Mouse (Mus musculus) small intestine, adult 2 months (tissue): ENCODE data around the gene Umad1. TPM values are rescaled to one million over a fixed set of nuclear protein-coding genes. Genes with fewer than 3 reads are reported as not detected.
A peak's percentile ranks its signal among the peaks of the same experiment; 100 is the strongest.

Experiments
- H3K27ac ChIP-seq: fragments of 200-500 bp; 2 replicates; pipeline ENCODE4 v1.5.1; 2012; ENCODE audit warnings: low read depth, low read length, control low read depth, inconsistent platforms; ENCODE audit not compliant: insufficient read depth
- H3K27me3 ChIP-seq: fragments of 200-500 bp; 2 replicates; pipeline ENCODE4 v1.6.1; 2012; ENCODE audit warnings: mild to moderate bottlenecking, moderate library complexity, low read length, inconsistent platforms; ENCODE audit not compliant: control insufficient read depth, insufficient read depth
- H3K36me3 ChIP-seq: fragments of 200-500 bp; 2 replicates; pipeline ENCODE4 v1.6.1; 2012; ENCODE audit warnings: mild to moderate bottlenecking, low read length, control low read depth, inconsistent platforms; ENCODE audit not compliant: control insufficient read depth, insufficient read depth
- H3K4me1 ChIP-seq: fragments of 200-500 bp; 2 replicates; pipeline ENCODE4 v1.6.1; 2012; ENCODE audit warnings: low read length, inconsistent platforms, mixed read lengths; ENCODE audit not compliant: control insufficient read depth, insufficient read depth, insufficient read length
- H3K4me3 ChIP-seq: fragments of 200-500 bp; 2 replicates; pipeline ENCODE4 v1.5.1; 2012; ENCODE audit warnings: low read depth, mild to moderate bottlenecking, control low read depth, inconsistent platforms, low read length, moderate library complexity
- CTCF ChIP-seq: fragments of 200-500 bp; IDR thresholded peaks from 2 replicates; pipeline ENCODE4 v1.5.1; 2012; ENCODE audit warnings: low read depth, mild to moderate bottlenecking, control low read depth, inconsistent platforms, low read length, moderate library complexity, mixed read lengths; ENCODE audit not compliant: insufficient replicate concordance, insufficient read length; ENCODE audit errors: extremely low read depth
- POLR2A ChIP-seq: fragments of 200-500 bp; IDR thresholded peaks from 2 replicates; pipeline ENCODE4 v1.6.1; 2012; ENCODE audit warnings: low read depth, mild to moderate bottlenecking, control low read depth, inconsistent platforms, low read length, moderate library complexity
- WGBS: fragments of 180-500 bp; shearing (Covaris S2); methylation state at CpG from one replicate; pipeline ENCODE4 v1.1.7; 2018; 5-methylcytosine and 5-hydroxymethylcytosine counted together
- polyA plus RNA-seq: library from polyadenylated mRNA; depleted of rRNA; stranded (reverse); fragments of >200 nt; gene quantifications from 2 replicates; pipeline ENCODE4 v1.2.3, GENCODE M21; 2012

Gene Umad1
- polyA plus RNA-seq, 1 experiment: 9.0 TPM

GRCm38 (mm10) chr6:8274387-8275054, 15.4 kb downstream of the Umad1 start:
- Histone ChIP-seq H3K27ac (no peak overlapping the region), H3K4me1 (peaks cover 4% of the 10 kb centered on the region), H3K27me3 (no peaks in the 10 kb centered on the region), H3K36me3 (peaks cover 3% of the 10 kb centered on the region; the same call in 1 of the 2 replicates), H3K4me3 (no peak overlapping the region)
- TF ChIP-seq CTCF: peak; percentile 72; the same call in 1 of the 2 replicates
- TF ChIP-seq POLR2A: no peak
- WGBS: 29% methylated on average over 6 of the region's 6 CpGs

- Histone ChIP-seq H3K27me3 (no peaks in the 10 kb centered on the region), H3K27ac (no peak overlapping the region), H3K36me3 (peaks cover 3% of the 10 kb centered on the region; the same call in 1 of the 2 replicates), H3K4me1 (peaks cover 4% of the 10 kb centered on the region), H3K4me3 (no peak overlapping the region)
- TF ChIP-seq POLR2A (no peak), CTCF (no peak)
- WGBS: 11% methylated on average over 1 of the region's 1 CpGs
These were observed 16.0 kb downstream of the Umad1 start for GRCm38 (mm10) chr6:8275098-8275497.

GRCm38 (mm10) chr6:8276431-8276830, 17.3 kb downstream of the Umad1 start:
- H3K27ac ChIP-seq: no peak overlapping the region
- H3K27me3 ChIP-seq: no peaks in the 10 kb centered on the region
- no peak overlapping the region for H3K4me3 ChIP-seq
- peaks cover 3% of the 10 kb centered on the region; the same call in 1 of the 2 replicates for H3K36me3 ChIP-seq
- no peak for TF ChIP-seq POLR2A
- H3K4me1 ChIP-seq: peaks cover 2% of the 10 kb centered on the region
- WGBS: 42% methylated on average over 4 of the region's 4 CpGs

- no peak overlapping the region for H3K4me3 ChIP-seq
- WGBS: 85% methylated on average over 5 of the region's 5 CpGs
- peaks cover 2% of the 10 kb centered on the region; the same call in 1 of the 2 replicates for H3K36me3 ChIP-seq
- H3K27ac ChIP-seq: no peak overlapping the region
- no peaks in the 10 kb centered on the region for H3K27me3 ChIP-seq
- H3K4me1 ChIP-seq: peaks cover 2% of the 10 kb centered on the region
- TF ChIP-seq POLR2A (no peak), CTCF (peak; percentile 51; the same call in 1 of the 2 replicates)
These were observed 19.4 kb downstream of the Umad1 start for GRCm38 (mm10) chr6:8278426-8279002.

- WGBS: 60% methylated on average over 4 of the region's 4 CpGs
- Histone ChIP-seq H3K27ac (no peak overlapping the region), H3K4me1 (0 out of 2 replicates have a peak, but pooled peaks cover 1% of the 10 kb centered on the region), H3K36me3 (no peaks in the 10 kb centered on the region; the same call in none of the 2 replicates), H3K27me3 (no peaks in the 10 kb centered on the region), H3K4me3 (no peak overlapping the region)
- TF ChIP-seq POLR2A (no peak), CTCF (no peak)
These were observed 24.2 kb downstream of the Umad1 start for GRCm38 (mm10) chr6:8283255-8283654.

- H3K4me1 ChIP-seq: 0 out of 2 replicates have a peak, but pooled peaks cover 1% of the 10 kb centered on the region
- H3K4me3 ChIP-seq: no peak overlapping the region
- H3K36me3 ChIP-seq: no peaks in the 10 kb centered on the region; the same call in 1 of the 2 replicates
- 72% methylated on average over 3 of the region's 3 CpGs for WGBS
- H3K27ac ChIP-seq: no peak overlapping the region
- H3K27me3 ChIP-seq: no peaks in the 10 kb centered on the region
- TF ChIP-seq CTCF (no peak), POLR2A (no peak)
These were observed 26.4 kb downstream of the Umad1 start for GRCm38 (mm10) chr6:8285401-8285960.

GRCm38 (mm10) chr6:8286146-8286545, 27.1 kb downstream of the Umad1 start:
- H3K4me3 ChIP-seq: no peak overlapping the region
- 79% methylated on average over 3 of the region's 3 CpGs for WGBS
- no peaks in the 10 kb centered on the region for H3K27me3 ChIP-seq
- no peak for TF ChIP-seq POLR2A
- TF ChIP-seq CTCF: no peak
- H3K4me1 ChIP-seq: 0 out of 2 replicates have a peak, but pooled peaks cover 1% of the 10 kb centered on the region
- H3K27ac ChIP-seq: no peak overlapping the region
- no peaks in the 10 kb centered on the region; the same call in 1 of the 2 replicates for H3K36me3 ChIP-seq
